Mouse (Mus musculus) bone marrow macrophage, adult 2 months (primary cell): Measurements from ENCODE around the gene Slc39a5.

Experiments
- CTCF ChIP-seq: IDR thresholded peaks from 2 replicates; pipeline ENCODE4 v1.5.1; 2012; ENCODE audit warnings: low read depth, mild to moderate bottlenecking, low read length, moderate library complexity
- POLR2A ChIP-seq: IDR thresholded peaks from 2 replicates; pipeline ENCODE4 v1.6.1; 2012; ENCODE audit warnings: mild to moderate bottlenecking, low read depth, low read length, borderline replicate concordance

DNA sequence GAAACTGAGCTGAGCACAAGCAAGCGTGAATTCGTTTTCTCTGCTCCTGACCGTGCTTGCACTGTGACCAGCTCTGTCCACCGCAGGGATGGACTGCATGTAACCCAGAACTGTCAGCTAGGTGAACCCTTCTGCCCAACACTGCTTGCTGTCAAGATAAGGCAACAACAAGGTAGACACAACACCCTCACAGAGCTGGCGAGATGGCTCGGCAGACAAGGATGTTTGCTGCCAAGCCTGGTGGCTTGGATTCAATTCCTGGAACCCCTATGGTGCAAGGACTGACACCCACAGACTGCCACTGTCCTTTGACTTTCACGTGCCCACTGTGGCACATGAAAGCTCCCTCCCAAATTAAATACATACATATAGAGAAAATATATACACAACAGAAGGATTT, 2.9 kb upstream of the Slc39a5 start:
- no peak for TF ChIP-seq CTCF
- TF ChIP-seq POLR2A, result no peak
